Mouse (Mus musculus): Measurements from ENCODE around the gene Hbs1l. TPM values are rescaled to one million over a fixed set of nuclear protein-coding genes. Genes with fewer than 3 reads are reported as not detected.

The Hbs1l gene
- total and polyA plus RNA-seq, 2 experiments from 2014 or later, result 46.5 to 51.0 TPM

DNA sequence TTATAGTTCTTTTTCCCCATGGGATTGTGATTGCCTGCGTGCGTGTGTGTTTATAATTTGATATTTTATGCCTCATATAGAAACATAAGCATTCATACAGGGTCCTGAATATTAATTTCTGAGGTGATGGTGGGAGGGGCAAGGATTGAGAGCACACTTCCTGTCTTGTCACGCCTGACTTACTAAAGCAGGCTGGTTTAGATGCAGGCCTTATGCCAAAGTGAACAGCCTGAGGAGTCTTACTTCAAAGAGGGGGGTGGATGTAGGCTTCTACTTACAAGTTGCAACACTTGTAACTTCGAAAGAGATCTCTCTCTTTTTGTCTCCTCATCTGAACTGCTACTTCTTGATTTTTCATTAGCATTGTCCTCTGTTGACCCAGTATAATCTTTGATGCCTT, 18.0 kb downstream of the Hbs1l start:
- H3K27me3 ChIP-seq (ENCODE audit: control insufficient read depth, insufficient read depth, low read length), result no peaks in the 10 kb centered on the region
- ATAC-seq (ENCODE audit: insufficient read depth, low read depth) (no peak), DNase-seq (ENCODE audit: low spot score) (no peak)
- H3K27ac ChIP-seq (ENCODE audit: low read depth), result no peak overlapping the region
- peaks cover 17% of the 10 kb centered on the region for H3K36me3 ChIP-seq (replicated peaks; ENCODE audit: control insufficient read depth, insufficient read depth, low read length)
- WGBS, result 79% methylated on average over 4 of the region's 4 CpGs
- TF ChIP-seq CTCF (IDR thresholded peaks at IDR 0.05; ENCODE audit: low read depth) (no peak), EP300 (IDR thresholded peaks at IDR 0.05; ENCODE audit: low read depth) (no peak)
- H3K4me1 ChIP-seq (ENCODE audit: control insufficient read depth, insufficient read depth), result no peaks in the 10 kb centered on the region
- H3K4me2 ChIP-seq (ENCODE audit: low read depth, low read length), result no peak overlapping the region
- H3K4me3 ChIP-seq (ENCODE audit: low read depth, low read length), result no peak overlapping the region
- no peak overlapping the region for H3K9ac ChIP-seq (replicated peaks; ENCODE audit: low read depth, low read length)
- H3K9me3 ChIP-seq (replicated peaks; ENCODE audit: control insufficient read depth, low read length), result no peaks in the 10 kb centered on the region

DNA sequence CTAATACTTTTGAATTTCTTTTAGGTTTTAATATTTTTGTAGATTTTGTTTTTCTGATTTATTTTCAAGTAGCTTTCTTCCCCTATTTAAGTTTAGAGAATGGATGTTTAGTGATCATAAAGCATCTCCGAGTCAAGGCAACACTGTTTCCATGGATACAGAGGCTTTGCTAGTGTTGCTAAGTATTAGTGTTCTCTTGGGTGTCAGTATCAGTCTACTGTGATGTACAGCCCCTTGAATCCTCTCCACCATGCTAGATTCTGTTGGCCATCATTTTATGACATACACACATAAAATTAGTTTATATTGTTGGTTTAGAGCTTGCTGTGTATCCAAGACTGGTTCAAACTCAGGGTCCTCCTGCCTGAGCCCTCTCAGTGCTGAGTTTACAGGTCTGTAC, 20.3 kb downstream of the Hbs1l start:
- Histone ChIP-seq H3K4me3 (ENCODE audit: low read depth, low read length) (no peak overlapping the region), H3K27ac (ENCODE audit: low read depth) (no peak overlapping the region), H3K4me2 (ENCODE audit: low read depth, low read length) (no peak overlapping the region), H3K36me3 (replicated peaks; ENCODE audit: control insufficient read depth, insufficient read depth, low read length) (peaks cover 17% of the 10 kb centered on the region), H3K27me3 (ENCODE audit: control insufficient read depth, insufficient read depth, low read length) (no peaks in the 10 kb centered on the region), H3K4me1 (ENCODE audit: control insufficient read depth, insufficient read depth) (no peaks in the 10 kb centered on the region), H3K9me3 (replicated peaks; ENCODE audit: control insufficient read depth, low read length) (no peaks in the 10 kb centered on the region), H3K9ac (replicated peaks; ENCODE audit: low read depth, low read length) (no peak overlapping the region)
- no peak for ATAC-seq (ENCODE audit: insufficient read depth, low read depth)
- TF ChIP-seq CTCF (IDR thresholded peaks at IDR 0.05; ENCODE audit: low read depth), result no peak
- TF ChIP-seq EP300 (IDR thresholded peaks at IDR 0.05; ENCODE audit: low read depth), result no peak
- WGBS, result 89% methylated on average over 1 of the region's 1 CpGs
- DNase-seq (ENCODE audit: low spot score), result no peak

DNA sequence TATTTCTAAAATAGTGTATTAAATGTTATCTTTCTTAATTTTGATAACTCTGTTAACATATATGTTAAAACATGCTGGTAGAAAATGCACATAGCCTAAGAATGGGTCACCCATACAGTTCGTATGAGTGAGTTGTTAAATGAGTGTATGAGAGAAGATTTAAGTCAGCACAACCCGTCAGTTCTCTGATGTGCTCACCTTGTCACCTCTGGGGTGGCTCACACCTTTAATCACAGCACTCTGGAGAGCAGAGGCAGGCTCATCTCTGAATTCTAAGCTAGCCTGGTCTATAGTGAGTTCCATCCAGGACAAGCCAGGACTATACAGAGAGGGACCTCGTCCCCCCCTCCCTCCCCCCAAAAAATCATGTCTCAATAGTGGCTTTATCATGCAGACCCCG, 22.5 kb downstream of the Hbs1l start:
- Histone ChIP-seq H3K4me1 (ENCODE audit: control insufficient read depth, insufficient read depth) (no peaks in the 10 kb centered on the region), H3K36me3 (replicated peaks; ENCODE audit: control insufficient read depth, insufficient read depth, low read length) (peaks cover 17% of the 10 kb centered on the region), H3K4me2 (ENCODE audit: low read depth, low read length) (no peak overlapping the region), H3K9me3 (replicated peaks; ENCODE audit: control insufficient read depth, low read length) (no peaks in the 10 kb centered on the region), H3K9ac (replicated peaks; ENCODE audit: low read depth, low read length) (no peak overlapping the region), H3K27me3 (ENCODE audit: control insufficient read depth, insufficient read depth, low read length) (no peaks in the 10 kb centered on the region), H3K27ac (ENCODE audit: low read depth) (no peak overlapping the region), H3K4me3 (ENCODE audit: low read depth, low read length) (no peak overlapping the region)
- DNase-seq (ENCODE audit: low spot score) (no peak), ATAC-seq (ENCODE audit: insufficient read depth, low read depth) (no peak)
- TF ChIP-seq CTCF (IDR thresholded peaks at IDR 0.05; ENCODE audit: low read depth) (no peak), EP300 (IDR thresholded peaks at IDR 0.05; ENCODE audit: low read depth) (no peak)
- WGBS, result 89% methylated on average over 4 of the region's 4 CpGs

- H3K4me3 ChIP-seq (ENCODE audit: low read depth, low read length), result no peak overlapping the region
- no peak overlapping the region for H3K9ac ChIP-seq (replicated peaks; ENCODE audit: low read depth, low read length)
- no peak for ATAC-seq (ENCODE audit: insufficient read depth, low read depth)
- no peaks in the 10 kb centered on the region for H3K27me3 ChIP-seq (ENCODE audit: control insufficient read depth, insufficient read depth, low read length)
- H3K4me2 ChIP-seq (ENCODE audit: low read depth, low read length), result no peak overlapping the region
- peaks cover 13% of the 10 kb centered on the region for H3K36me3 ChIP-seq (replicated peaks; ENCODE audit: control insufficient read depth, insufficient read depth, low read length)
- TF ChIP-seq EP300 (IDR thresholded peaks at IDR 0.05; ENCODE audit: low read depth) (no peak), CTCF (IDR thresholded peaks at IDR 0.05; ENCODE audit: low read depth) (no peak)
- no peaks in the 10 kb centered on the region for H3K9me3 ChIP-seq (replicated peaks; ENCODE audit: control insufficient read depth, low read length)
- DNase-seq (ENCODE audit: low spot score), result no peak
- H3K27ac ChIP-seq (ENCODE audit: low read depth), result no peak overlapping the region
- no peaks in the 10 kb centered on the region for H3K4me1 ChIP-seq (ENCODE audit: control insufficient read depth, insufficient read depth)
- WGBS, result 80% methylated on average over 1 of the region's 1 CpGs
Observed at GRCm38 (mm10) chr10:21318996-21319395, 23.2 kb downstream of the Hbs1l start.

DNA sequence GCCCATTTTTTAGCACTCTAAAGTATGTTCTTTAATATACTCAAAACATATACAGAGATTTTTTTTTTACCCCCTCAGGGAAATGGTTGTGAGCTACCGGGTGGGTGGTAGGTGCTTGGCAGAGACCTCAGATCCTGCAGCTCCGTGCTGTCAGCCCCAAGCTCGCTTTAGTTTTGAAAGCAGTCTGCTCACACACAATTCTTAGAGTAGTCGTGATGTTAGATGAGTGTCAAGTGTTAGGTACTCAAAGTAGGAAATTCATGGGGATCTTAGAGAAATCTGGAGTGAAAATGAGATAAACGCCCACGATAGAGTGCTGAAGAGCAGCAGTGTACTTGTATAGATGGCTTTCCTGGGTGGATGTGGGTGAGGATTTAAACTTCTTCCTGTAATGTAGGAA, 24.8 kb downstream of the Hbs1l start:
- no peaks in the 10 kb centered on the region for H3K9me3 ChIP-seq (replicated peaks; ENCODE audit: control insufficient read depth, low read length)
- ATAC-seq (ENCODE audit: insufficient read depth, low read depth) (no peak), DNase-seq (ENCODE audit: low spot score) (no peak)
- no peak overlapping the region for H3K4me3 ChIP-seq (ENCODE audit: low read depth, low read length)
- H3K4me2 ChIP-seq (ENCODE audit: low read depth, low read length), result no peak overlapping the region
- no peaks in the 10 kb centered on the region for H3K4me1 ChIP-seq (ENCODE audit: control insufficient read depth, insufficient read depth)
- H3K27ac ChIP-seq (ENCODE audit: low read depth), result no peak overlapping the region
- 80% methylated on average over 6 of the region's 6 CpGs for WGBS
- H3K36me3 ChIP-seq (replicated peaks; ENCODE audit: control insufficient read depth, insufficient read depth, low read length), result peaks cover 6% of the 10 kb centered on the region
- H3K27me3 ChIP-seq (ENCODE audit: control insufficient read depth, insufficient read depth, low read length), result no peaks in the 10 kb centered on the region
- H3K9ac ChIP-seq (replicated peaks; ENCODE audit: low read depth, low read length), result no peak overlapping the region
- TF ChIP-seq CTCF (IDR thresholded peaks at IDR 0.05; ENCODE audit: low read depth) (no peak), EP300 (IDR thresholded peaks at IDR 0.05; ENCODE audit: low read depth) (no peak)

- no peaks in the 10 kb centered on the region for H3K9me3 ChIP-seq (replicated peaks; ENCODE audit: control insufficient read depth, low read length)
- H3K27ac ChIP-seq (ENCODE audit: low read depth), result no peak overlapping the region
- ATAC-seq (ENCODE audit: insufficient read depth, low read depth) (no peak), DNase-seq (ENCODE audit: low spot score) (no peak)
- no peak overlapping the region for H3K4me3 ChIP-seq (ENCODE audit: low read depth, low read length)
- TF ChIP-seq EP300 (IDR thresholded peaks at IDR 0.05; ENCODE audit: low read depth), result no peak
- TF ChIP-seq CTCF (IDR thresholded peaks at IDR 0.05; ENCODE audit: low read depth), result no peak
- no peaks in the 10 kb centered on the region for H3K27me3 ChIP-seq (ENCODE audit: control insufficient read depth, insufficient read depth, low read length)
- H3K4me2 ChIP-seq (ENCODE audit: low read depth, low read length), result no peak overlapping the region
- no peak overlapping the region for H3K9ac ChIP-seq (replicated peaks; ENCODE audit: low read depth, low read length)
- 83% methylated on average over 6 of the region's 6 CpGs for WGBS
- peaks cover 6% of the 10 kb centered on the region; the same call in 1 of the 2 replicates for H3K4me1 ChIP-seq (ENCODE audit: control insufficient read depth, insufficient read depth)
- peaks cover 5% of the 10 kb centered on the region; the same call in 1 of the 2 replicates for H3K36me3 ChIP-seq (replicated peaks; ENCODE audit: control insufficient read depth, insufficient read depth, low read length)
Observed at GRCm38 (mm10) chr10:21326352-21326751, 30.6 kb downstream of the Hbs1l start.
